Mouse (Mus musculus) A20 (cell line): ENCODE data around the gene 4930470P17Rik.
"Not testable (repeated sequence)": the region's sequence is repeated elsewhere in the genome, so short reads cannot be mapped to it uniquely, and the experiment has no call there.

Experiments
- DNase-seq: peaks from one replicate; pipeline ENCODE4 v3.0.0-alpha.2; 2011; ENCODE audit warnings: low read depth, low spot score

Gene 4930470P17Rik

DNA sequence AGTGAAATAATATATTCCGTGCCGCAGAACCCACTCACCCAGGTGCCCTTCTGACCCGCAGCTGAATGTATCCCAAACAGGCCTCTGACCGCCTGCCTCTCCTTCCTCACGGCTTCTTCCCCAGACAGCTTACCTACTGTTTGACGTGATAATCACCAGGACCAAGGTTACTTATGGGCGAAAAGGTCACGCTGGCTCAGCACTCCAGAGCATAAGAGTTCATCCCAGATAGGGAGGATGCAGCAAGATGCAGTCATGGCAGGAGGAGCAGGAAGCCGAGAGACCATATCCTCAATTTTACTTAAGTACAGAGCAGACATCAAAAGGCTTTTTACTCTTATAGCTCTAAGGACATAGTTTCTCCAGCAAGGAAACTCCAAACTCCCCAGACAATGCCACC is at the start of gene 4930470P17Rik:
Gene 4930470P17Rik (minus strand): TSS at position 101 of the 400 bp plus-strand sequence.
- no peak for DNase-seq

DNA sequence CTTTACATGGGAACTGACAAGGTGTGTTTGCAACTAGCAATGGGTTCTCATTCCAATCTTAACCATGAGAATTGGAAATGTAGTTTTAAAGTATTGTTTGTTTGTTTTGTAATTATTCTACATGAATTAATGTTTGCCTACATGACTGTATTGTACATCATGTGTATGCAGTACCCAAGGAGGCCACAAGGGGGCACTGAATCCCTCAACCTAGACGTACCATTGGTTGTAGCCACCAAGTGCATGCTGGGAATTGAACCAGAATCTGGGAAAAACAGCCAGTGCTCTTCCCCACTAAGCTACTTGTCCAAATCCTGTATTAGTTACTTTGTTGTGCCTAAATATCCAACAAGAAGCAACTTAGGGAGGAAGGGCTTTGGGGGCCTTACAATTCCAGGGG is 49.7 kb upstream of the 4930470P17Rik start:
- DNase-seq, result no peak

DNA sequence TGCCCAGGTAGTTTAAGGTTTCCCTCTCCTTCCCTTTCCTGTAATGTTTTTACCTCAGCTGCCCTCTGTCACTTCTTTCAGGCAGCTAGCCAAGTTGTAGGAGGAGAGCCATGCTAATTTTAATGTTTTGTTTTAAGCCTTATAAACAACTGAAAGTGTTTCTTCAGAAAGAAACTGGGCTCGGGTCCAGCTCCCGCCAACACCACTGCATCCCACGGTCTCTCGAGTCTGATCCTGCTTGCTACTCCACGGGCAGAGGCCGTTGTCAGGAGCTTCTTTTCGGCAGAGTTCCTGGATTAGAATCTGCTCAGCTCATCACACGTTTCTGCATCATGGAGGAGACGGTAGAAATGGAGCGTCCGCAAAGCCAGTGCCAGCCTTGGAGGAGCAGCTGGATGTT is 46.7 kb upstream of the 4930470P17Rik start:
- no peak for DNase-seq

DNA sequence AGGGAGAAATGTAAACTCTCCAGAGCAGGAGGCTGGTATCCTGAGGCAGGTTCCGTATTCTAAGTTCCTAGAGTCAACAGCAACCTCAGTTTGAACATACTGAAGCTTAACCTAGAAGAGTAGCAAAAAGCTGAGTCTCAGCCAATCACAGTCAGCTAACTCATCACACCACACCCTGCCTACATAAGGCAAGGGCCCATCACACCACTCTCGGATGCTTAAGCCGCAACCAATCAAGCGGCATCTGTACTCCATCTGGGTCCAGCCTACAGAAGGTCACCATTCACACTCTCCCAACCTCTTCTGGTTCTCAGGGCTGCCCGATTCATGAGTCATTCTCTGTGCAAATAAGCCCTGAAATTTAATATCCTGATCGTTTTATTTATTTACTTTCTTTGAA is 44.4 kb upstream of the 4930470P17Rik start:
- DNase-seq, result no peak

DNA sequence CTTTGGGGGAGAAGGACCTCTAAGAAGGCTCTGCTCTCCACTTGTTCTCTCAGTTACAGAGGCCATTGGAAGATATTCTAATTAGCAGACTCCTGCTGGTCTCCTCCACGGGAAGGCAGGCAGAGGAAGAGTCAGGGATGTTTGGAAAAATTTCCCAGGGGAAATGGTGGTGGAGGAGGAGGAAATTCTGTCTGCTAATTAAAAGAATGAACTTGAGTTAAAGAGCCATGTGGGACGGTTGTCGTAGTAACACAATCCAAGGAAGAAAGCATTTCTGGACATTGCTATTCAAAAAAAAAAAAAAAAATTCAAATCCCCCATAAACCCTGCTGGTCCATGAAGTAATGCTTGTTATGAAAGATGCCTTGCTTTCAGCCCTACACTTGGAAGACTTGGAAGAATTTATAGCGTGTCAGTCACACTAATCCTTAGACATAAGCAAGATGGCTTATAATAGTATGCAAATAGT is 40.6 kb upstream of the 4930470P17Rik start:
- no peak for DNase-seq

DNA sequence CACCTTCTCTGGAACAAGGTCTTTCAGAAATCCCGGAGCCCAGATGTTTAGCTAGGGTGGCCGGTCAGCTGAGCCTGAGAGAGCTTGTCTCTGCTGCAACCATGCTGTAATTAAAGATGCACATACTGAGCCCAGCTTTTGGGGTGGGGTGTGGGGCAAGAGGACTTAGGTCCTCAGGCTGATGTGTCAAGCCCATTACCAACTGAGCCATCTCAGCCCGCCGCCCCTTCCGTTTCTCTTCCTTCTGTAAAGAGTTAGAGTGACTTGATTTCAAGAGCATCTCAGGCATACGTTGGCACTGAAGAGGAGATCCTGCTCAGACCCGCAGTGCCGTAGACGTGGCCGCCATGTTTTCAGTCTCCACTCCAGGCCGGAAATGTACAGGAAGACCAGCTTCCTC is 38.5 kb upstream of the 4930470P17Rik start:
- DNase-seq, result no peak

DNA sequence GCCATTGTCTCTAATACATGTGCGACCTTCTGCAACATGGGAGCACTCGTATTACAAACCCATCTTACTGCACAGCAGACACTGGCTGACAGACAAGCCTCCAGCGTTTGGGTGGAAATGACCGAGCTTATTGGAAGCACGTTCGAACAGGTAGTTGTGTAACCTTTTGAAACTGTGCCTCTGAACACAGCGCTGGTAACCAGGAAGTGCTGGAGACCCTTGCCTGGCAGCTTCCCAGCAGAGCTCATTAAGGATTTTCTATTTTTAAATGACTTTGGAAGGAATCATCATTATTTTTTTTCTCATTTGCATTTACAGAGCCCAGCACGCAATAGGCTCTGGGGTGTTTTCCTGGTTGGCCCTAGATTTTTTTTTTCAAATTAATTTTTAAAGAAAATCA is 36.9 kb upstream of the 4930470P17Rik start:
- no peak for DNase-seq

DNA sequence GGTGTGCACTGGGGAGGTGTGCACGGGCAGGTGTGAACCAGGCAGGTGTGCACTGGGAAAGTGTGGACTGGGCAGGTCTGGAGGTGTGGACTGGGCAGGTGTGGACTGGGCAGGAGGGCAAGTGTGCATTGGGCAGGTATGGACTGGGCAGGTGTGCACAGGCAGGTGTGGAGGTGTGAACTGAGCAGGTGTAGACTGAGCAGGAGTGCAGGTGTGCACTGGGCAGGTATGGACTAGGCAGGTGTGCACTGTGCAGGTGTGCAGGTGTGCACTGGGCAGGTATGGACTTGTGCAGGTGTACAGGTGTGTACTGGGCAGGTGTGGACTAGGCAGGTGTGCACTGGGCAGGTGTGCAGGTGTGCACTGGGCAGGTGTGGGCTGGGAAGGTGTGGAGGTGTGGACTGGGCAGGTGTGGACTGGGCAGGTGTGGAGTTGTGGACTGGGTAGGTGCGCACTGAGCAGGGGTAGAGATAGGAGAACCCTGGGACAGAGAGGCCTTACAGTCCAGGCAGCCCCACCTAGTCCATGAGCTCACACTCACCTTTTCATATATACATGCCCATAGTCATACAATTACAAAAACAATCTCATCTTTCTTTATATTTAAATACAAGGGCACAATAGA is 31.3 kb upstream of the 4930470P17Rik start:
- DNase-seq, result no peak

DNA sequence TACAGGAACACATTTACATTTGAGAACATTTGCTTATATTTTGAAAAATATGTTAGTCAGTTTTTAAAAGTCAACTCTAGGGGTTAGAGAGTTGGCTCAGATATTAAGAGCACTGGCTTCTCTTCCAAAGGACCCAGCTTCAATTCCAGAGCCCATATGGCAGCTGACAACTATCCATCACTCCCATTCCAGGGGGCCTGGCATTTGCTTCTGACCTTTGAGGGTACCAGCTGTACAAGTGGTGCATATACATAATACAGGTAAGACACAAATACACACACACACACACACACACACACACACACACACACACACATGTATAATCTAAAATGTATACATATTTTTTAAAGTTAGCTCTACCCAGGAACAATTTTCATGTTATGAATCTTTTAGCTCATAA is 30.6 kb upstream of the 4930470P17Rik start:
- no peak for DNase-seq

DNA sequence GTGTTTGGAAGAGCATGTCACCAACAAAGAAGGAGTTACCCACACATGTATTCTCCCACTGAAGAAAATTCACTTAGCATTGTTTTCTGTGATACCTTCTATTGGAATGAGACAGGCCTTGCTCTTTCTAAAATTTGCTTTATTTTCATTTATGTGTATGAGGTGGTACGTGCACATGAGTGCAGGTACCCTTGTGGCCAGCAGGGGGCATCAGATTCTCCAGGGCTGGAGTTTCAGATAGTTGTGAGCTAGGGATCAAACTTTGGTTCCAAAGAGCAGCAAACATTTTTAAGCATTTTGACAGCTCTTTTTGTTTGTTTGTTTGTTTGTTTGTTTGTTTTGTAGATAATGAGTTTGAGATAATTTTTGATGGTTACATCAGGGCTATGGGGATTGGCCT is 29.6 kb upstream of the 4930470P17Rik start:
- DNase-seq, result no peak

DNA sequence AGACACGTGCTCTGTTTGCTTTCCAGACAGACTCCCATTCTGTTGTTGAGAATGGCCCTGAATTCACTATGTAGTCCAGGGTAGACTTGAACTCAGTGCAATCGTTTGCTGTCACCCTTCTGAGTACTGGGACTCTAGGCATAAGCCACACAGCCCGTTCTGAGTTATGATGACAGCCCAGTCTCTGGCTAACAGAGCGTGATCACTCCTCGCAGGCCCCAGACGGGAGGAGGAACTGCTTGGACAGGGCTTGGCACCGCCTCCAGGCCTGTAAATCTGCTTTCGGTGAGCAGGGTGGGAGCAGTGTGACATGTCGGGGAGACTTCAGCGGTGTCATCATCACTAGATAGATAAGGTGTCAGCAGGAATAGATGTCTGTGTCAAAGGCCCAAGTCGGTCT is 28.7 kb upstream of the 4930470P17Rik start:
- no peak for DNase-seq

DNA sequence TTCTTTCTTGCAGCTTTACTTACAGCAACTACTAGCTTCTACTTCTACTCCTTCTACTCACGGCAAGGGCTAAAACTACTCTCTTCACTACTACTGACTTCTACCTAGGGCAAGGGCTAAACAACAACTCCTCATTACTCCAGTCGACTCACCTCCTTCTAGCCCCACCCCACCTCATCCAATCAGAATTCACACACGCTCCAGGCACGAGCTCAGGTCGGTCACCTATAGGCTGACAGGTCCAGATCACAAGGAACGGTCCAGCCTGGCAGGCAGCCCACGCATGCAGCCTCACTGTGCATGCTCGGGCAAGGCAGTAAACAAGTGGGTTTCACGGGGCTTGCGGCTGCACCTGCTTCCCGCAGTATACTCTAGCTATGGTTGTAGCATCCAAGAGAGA is 26.2 kb upstream of the 4930470P17Rik start:
- not testable (repeated sequence) for DNase-seq

DNA sequence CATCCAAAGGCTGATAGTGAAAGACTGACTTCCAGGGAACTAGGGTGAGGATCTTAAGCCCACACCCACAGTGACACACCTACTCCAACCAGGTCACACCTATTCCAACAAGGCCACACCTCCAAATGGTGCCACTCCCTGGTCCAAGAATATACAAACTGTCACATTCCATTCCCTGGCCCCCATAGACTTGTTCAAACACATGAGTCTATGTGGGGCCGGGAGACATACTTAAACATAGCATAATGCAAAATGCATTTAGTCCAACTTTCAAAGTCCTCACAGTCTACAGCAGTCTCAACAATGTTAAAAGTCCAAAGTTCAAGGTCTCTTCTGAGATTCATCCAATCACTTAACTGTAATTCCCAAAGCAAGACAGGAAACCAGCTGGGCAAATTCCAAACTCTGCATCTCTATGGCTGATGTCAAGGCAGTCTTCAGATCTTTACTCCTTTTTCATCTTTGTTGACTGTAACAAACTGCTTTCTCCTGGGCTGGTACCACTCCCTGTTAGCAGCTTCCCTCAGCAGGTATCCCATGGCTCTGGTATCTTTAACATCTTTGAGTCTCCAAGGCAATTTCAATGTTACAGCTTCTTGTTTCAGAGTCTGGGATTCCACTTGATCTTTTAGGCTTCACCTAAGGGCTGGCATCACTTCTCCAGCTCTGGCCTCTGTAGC is 22.5 kb upstream of the 4930470P17Rik start:
- DNase-seq, result not testable (repeated sequence)

DNA sequence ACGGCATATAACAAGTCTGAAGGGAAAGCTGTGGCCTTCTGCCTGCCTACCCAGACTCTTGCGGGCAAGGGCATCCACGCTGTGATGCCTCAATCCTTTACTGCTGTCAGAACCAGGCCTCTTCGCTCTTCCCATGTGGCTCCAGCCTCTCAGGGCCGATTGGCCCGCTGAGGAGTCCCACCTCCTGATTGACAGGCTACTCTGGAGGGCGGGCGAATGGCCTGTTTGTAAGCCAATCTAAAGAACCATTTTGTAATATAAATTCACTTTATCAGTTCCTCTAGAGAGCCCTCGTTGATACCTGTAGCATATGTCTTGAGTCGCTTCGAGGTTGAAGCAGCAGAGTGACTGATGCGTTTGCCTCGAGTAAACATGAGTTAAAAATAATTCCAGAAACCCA is 21.2 kb upstream of the 4930470P17Rik start:
- no peak for DNase-seq

DNA sequence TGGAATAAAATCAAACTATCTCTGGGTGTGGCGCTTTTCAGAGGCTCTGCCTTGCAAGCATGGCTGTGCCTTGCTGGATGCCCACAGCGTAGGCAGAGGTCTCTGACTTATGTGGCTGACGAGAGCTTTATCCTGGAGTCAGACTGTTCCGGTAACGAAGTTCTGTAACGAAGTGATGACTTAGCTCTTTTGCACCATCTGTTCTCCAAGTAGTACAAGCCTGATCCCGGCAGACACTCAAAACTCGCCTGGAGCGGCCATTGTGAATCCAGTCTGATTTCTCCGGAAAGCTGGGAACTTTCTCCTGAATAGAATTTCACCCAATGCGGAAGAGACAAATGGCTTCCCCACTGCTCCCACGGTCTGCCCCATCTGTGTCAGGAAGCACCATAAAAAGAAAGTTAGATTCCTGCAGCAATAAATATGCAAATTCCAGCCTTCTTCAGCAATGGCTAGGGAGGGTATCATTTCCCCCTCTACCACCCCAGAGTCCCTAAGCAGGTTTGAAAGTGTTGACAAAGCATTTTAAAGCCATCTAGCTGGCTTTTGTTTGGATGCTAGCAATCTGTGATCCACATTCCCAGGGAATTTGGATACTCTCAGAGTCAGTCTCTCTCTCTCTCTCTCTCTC is 17.2 kb upstream of the 4930470P17Rik start:
- no peak for DNase-seq

DNA sequence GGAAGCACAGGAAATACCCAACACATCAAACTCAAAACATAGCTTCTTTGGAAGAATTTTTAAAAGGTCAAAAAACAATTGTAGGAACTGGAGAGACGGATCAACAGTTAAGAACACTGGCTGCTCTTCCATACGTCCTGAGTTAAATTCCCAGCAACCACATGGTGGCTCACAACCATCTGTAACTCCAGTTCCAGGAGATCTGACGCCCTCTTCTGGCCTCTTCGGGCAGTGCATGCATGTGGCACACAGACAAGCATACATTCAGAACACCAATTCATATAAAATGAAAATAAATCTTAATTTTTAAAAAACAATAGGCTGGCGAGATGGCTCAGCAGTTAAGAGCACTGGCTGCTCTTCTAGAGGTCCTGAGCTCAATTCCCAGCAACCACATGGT is 10.0 kb upstream of the 4930470P17Rik start:
- DNase-seq, result not testable (repeated sequence)

DNA sequence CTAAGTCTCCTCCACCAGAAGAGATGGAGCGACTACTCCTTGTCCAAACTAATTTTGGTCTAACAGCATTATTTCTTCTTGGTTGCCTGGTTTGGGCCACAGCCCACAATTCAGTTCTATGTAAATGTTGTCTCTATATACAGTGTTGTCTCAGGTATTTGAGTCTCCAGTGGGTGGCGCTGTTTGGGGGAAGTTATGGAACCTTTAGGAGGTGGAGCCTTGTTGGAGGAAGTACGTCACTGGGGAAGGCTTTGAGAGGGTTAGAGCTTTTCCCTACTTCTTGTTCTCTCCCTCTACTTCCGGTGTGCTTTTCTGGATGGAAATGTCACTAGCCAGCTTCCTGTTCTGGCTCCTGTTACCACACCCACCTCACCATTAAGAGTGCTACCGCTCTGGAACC is 646 bp downstream of the 4930470P17Rik start:
- DNase-seq, result no peak

DNA sequence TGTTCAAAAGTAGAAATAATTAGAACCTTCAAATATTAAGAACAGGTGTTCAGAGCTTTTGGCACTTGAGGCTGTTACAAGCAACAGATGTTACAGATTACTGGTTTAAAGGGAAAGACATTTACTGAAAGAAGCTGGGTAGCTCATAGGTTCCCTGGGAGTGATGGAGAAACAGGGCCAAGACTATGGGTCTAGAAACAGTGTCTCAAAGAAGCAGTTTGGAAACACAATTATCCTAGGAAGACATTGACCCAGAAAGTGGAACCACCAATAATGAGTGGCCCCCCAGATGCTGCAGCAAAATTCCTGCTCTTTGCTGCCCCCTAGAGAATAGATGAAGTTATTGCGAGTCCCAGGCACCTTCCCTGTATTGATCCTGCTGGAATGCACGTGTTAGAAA is 4.2 kb downstream of the 4930470P17Rik start:
- no peak for DNase-seq

DNA sequence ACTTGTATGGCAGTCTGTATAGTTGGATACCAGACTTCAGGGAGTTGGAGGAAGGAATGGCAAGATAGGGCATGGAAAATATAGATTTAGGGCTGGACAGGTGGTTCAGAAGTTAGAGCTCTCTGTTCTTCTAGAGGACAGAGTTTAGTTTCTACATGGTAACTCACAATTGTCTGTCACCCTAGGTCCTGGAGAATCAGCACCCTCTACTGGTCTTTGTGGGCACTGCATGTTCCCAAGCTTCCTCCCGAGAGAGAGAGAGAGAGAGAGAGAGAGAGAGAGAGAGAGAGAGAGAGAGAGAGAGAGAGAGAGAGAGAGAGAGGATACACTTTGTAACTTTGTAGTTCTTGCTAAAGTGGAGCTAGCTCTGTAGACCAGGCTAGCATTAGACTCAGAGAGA is 5.1 kb downstream of the 4930470P17Rik start:
- no peak for DNase-seq

DNA sequence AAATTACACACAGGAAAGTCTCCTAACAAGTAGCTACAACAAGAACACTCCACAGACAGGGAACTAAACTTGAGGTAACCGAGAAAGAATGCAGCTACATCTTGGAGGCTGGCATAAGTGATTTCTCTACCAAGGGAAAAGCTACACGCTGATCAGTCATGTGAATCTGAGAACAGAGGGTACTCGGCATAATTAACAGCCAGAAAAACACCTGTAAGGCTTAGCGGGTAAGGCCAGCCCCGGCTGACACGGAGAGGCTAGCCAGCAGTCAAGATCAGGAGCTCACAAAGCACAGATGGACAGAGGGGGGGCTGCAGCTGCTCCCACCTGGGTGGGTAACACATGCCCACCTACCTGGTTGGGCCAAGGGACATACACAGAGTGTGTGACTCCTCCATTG is 9.7 kb downstream of the 4930470P17Rik start:
- DNase-seq, result no peak

DNA sequence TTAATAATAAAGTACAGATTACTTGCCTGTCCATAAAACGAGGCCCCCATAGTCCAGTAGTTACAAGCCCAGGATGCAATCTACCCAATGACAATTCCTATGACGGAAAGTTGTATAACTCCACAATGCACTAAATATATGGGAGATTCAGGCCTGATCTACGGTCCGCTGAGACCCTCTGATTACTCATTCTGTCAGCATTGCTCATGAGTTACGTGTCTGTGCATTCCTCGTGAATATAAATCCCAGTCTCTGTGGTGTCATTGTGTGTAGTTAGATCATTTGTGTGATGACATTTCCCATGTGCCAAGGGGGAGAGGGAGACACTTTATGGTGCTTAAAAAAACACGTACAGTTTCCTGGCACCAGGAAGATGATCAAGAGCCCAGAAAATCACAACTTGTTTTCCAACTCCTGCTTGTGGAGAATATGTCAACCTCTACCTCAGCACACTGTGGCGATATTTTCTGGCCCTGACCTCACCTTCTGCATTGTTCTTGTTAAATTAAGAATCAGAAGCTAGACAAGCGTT is 13.4 kb downstream of the 4930470P17Rik start:
- DNase-seq, result no peak

DNA sequence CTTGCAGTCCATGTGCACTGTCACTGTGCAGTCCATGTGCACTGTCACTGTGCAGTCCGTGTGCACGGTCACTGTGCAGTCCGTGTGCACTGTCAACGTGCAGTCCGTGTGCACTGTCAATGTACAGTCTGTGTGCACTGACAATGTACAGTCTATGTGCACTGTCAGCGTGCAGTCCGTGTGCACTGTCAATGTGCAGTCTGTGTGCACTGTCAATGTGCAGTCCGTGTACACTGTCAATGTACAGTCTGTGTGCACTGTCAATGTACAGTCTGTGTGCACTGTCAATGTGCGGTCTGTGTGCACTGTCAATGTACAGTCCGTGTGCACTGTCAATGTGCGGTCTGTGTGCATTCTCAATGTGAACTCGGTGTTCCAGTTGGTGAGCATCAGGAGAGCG is 17.1 kb downstream of the 4930470P17Rik start:
- DNase-seq, result no peak

DNA sequence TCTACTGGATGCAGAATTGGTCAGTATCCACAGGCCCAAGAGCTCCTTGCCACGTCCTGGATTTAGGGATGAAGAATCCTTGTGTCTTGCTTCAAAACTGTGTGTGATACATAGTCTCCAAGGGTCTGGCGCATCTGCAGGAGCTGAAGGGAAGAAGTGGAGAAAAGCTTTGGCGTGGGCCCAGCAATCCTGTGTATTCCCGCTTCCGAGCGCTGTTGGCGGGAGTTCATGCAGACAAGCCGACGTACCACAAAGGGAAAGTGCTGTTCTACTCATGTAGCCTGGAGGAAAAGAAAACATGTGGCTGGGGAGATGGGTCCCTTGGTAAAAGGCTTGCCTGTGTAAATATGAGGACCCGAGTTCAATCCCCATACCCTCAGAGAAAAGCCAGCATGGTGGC is 22.3 kb downstream of the 4930470P17Rik start:
- DNase-seq, result no peak
